Mouse (Mus musculus): ENCODE measurements around the gene Galp.
"Not testable (repeated sequence)": the region's sequence is repeated elsewhere in the genome, so short reads cannot be mapped to it uniquely, and the experiment has no call there.

The Galp gene

DNA sequence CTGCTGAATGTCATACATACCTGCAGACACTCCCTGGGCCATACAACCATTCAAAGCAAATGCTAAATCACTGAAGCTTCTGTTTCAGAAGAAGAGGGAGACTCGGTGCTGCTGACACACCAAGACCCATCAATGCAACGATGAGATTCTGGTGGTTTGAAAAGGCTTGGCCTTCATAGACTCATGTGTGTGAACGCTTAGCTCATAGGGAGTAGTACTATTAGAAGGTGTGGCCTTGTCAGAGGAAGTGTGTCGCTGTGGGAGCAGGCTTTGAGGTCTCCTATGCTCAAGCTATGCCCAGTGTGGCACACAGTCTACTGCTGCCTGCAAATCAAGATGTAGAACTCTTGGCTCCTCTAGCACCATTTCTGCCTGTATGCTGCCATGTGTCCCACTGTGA lies 60.5 kb downstream of the Galp start:
- no peak for DNase-seq (ENCODE audit: low read depth, low spot score)

- no peak for DNase-seq (ENCODE audit: low read depth, low spot score)
Observed at GRCm38 (mm10) chr7:6258232-6259220, 61.6 kb downstream of the Galp start.

- DNase-seq (ENCODE audit: low read depth, low spot score), result not testable (repeated sequence)
Observed at GRCm38 (mm10) chr7:6260004-6260403, 63.1 kb downstream of the Galp start.

DNA sequence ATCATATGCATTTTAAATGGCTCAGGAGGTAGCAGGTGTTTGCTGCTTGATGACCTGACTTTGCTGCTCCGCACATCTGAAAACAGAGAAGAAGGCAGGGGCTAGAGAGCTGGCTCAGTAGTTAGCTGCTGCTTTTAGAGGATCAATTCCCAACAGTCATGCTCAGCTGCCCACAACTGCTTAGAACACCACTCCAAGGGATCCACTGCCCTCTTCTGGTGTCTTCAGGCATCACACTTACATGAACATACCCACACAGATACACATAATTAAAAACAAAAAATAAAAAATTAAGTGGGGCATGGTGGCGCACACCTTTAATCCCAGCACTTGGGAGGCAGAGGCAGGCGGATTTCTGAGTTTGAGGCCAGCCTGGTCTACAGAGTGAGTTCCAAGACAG lies 65.2 kb downstream of the Galp start:
- no peak for DNase-seq (ENCODE audit: low read depth, low spot score)

DNA sequence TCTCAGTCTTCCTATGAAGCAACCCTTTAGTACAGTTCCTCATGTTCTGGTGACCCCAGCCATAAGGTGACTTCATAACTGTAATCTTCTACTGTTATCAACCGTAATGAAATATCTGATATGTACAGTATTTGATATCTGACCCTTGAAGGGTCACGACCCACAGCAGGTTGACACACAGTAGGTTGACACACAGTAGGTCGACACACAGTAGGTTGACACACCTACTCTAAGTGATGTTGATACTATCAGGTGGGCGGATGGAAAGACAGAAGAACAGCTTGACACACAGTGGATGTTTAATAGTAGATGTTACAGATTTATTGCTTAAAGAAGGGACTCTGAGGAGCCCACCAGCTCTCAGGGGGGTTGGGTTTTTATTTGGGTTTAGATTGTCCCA lies 66.1 kb downstream of the Galp start:
- no peak for DNase-seq (ENCODE audit: low read depth, low spot score)

DNA sequence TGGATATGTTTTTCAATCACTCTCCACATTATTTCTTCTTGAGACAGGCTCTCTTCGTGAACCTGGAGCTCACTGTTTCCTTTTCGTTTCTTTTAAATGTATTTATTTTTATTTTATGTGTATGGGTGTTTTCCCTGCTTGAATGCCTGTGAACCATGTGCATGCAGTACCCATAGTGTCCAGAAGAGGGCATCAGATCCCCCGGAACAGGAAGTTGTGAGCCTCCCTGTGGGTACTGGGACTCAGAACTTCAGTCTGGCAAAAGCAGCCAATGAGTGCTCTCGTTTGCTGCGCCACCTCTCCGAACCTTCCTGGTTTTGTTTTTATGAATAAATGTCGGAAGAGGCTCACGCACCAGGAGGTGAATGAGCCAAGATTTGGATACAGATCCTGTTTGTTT lies 68.8 kb downstream of the Galp start:
- DNase-seq (ENCODE audit: low read depth, low spot score), result no peak
